Mouse (Mus musculus) cerebellum, adult 2 months (tissue): ENCODE results near the gene Rab10.

Experiments
- CTCF ChIP-seq: fragments of 200-500 bp; IDR thresholded peaks from 2 replicates; pipeline ENCODE4 v1.5.1; 2011; ENCODE audit warnings: low read depth, mild to moderate bottlenecking, control low read depth, low read length, moderate library complexity, borderline replicate concordance; ENCODE audit not compliant: insufficient read depth
- POLR2A ChIP-seq: fragments of 200-500 bp; IDR thresholded peaks from 2 replicates; pipeline ENCODE4 v1.6.1; 2011; ENCODE audit warnings: low read length, control low read depth, borderline replicate concordance; ENCODE audit not compliant: insufficient read depth

- TF ChIP-seq CTCF (no peak), POLR2A (no peak)
Measured at GRCm38 (mm10) chr12:3319377-3319776, 9.6 kb upstream of the Rab10 start.
